Comparison of ENCODE assay signal across 21 mouse cellular contexts in genomic region chr8:120664566-120664965, GRCm38 (mm10). TPM values are rescaled to one million over a fixed set of nuclear protein-coding genes. Genes with fewer than 3 reads are reported as not detected.
DNase-seq lines count a peak whose midpoint lies in the region; ATAC-seq and TF ChIP-seq lines count a peak whose summit lies in the region.
"Had no signal": no experiment of that assay in that cellular context is flagged by ENCODE, and none has a peak within 500 bp of the region (broad histone marks: within the 10 kb centered on the region; RNA-seq: fewer than 3 reads in every experiment).

No protein-coding gene starts in this region.

- DNase-seq in forebrain, postnatal 0 days: no peak
- DNase-seq in layer of hippocampus, adult 2 months (ENCODE audit: low spot score in 2 of 2): peak in 1 of 2 experiments; percentile 28
- no peak for DNase-seq in layer of hippocampus, adult 11-12 months (ENCODE audit: low spot score)
- no peak for DNase-seq in testis, postnatal 10 days (ENCODE audit: low spot score)
- DNase-seq: adrenal gland, adult 8-10 months; B cell, adult 2 months; cerebellum, adult 9-11 months; gastrocnemius, postnatal 36 days; kidney, adult 8-10 months; right cerebral cortex, postnatal 4 days; thymus, adult 2 months had no signal

- no peak for ATAC-seq in forebrain, postnatal 0 days
- no peak for ATAC-seq in forebrain, embryonic 12.5 days (ENCODE audit: low FRiP score)
- no peak for ATAC-seq in midbrain, embryonic 12.5 days (ENCODE audit: low FRiP score, low read depth)
- no peak for ATAC-seq in midbrain, embryonic 16.5 days
- ATAC-seq: lung, postnatal 0 days had no signal

- H3K4me3 ChIP-seq in forebrain, postnatal 0 days (ENCODE audit: low read depth, low read length): no peak overlapping the region
- no peak overlapping the region for H3K4me3 ChIP-seq in forebrain, embryonic 12.5 days (replicated peaks)
- peak overlapping the region; percentile 100; the same call in 1 of the 2 replicates for H3K4me3 ChIP-seq in layer of hippocampus, adult 2 months
- H3K4me3 ChIP-seq in midbrain, embryonic 12.5 days: no peak overlapping the region
- no peak overlapping the region for H3K4me3 ChIP-seq in midbrain, embryonic 16.5 days (ENCODE audit: low read depth, low read length)
- no peak overlapping the region for H3K4me3 ChIP-seq in macrophage (ENCODE audit: inconsistent target)
- H3K4me3 ChIP-seq: erythroblast, embryonic 14.5 days; heart, embryonic 13.5 days; hindbrain, embryonic 12.5 days; limb, embryonic 15.5 days; neural tube, embryonic 13.5 days had no signal

- H3K27ac ChIP-seq in forebrain, postnatal 0 days (ENCODE audit: low read depth, low read length): no peak overlapping the region
- no peak overlapping the region for H3K27ac ChIP-seq in forebrain, embryonic 12.5 days
- H3K27ac ChIP-seq in layer of hippocampus, adult 2 months: peak overlapping the region; percentile 97
- no peak overlapping the region for H3K27ac ChIP-seq in midbrain, embryonic 12.5 days (replicated peaks)
- no peak overlapping the region for H3K27ac ChIP-seq in midbrain, embryonic 16.5 days (ENCODE audit: low read length)
- H3K27ac ChIP-seq in macrophage: peak overlapping the region; percentile 32
- H3K27ac ChIP-seq: heart, embryonic 13.5 days; hindbrain, embryonic 12.5 days; limb, embryonic 15.5 days had no signal

- 73% methylated on average over 6 of the region's 6 CpGs for WGBS in forebrain, postnatal 0 days
- 76% methylated on average over 6 of the region's 6 CpGs for WGBS in forebrain, embryonic 12.5 days
- WGBS in midbrain, embryonic 12.5 days: 82% methylated on average over 6 of the region's 6 CpGs
- WGBS in midbrain, embryonic 16.5 days: 73% methylated on average over 6 of the region's 6 CpGs
- 38% methylated on average over 5 of the region's 6 CpGs for WGBS in macrophage (ENCODE audit: missing documents)

- H3K4me1 ChIP-seq in forebrain, postnatal 0 days (ENCODE audit: insufficient read depth): peaks cover 14% of the 10 kb centered on the region
- H3K4me1 ChIP-seq in forebrain, embryonic 12.5 days: peaks cover 38% of the 10 kb centered on the region
- peaks cover 38% of the 10 kb centered on the region for H3K4me1 ChIP-seq in midbrain, embryonic 12.5 days
- H3K4me1 ChIP-seq in midbrain, embryonic 16.5 days (ENCODE audit: control insufficient read depth, insufficient read depth, low read length): peaks cover 39% of the 10 kb centered on the region

- H3K9me3 ChIP-seq in forebrain, postnatal 0 days (ENCODE audit: low read length): no peaks in the 10 kb centered on the region
- no peaks in the 10 kb centered on the region for H3K9me3 ChIP-seq in forebrain, embryonic 12.5 days
- H3K9me3 ChIP-seq in midbrain, embryonic 12.5 days: no peaks in the 10 kb centered on the region
- H3K9me3 ChIP-seq in midbrain, embryonic 16.5 days (replicated peaks; ENCODE audit: control insufficient read depth, low read length, poor library complexity, severe bottlenecking): no peaks in the 10 kb centered on the region
- H3K9me3 ChIP-seq: heart, embryonic 13.5 days; hindbrain, embryonic 12.5 days; limb, embryonic 15.5 days; neural tube, embryonic 13.5 days had no signal

- H3K36me3 ChIP-seq in forebrain, postnatal 0 days (ENCODE audit: insufficient read depth): 0 out of 2 replicates have a peak, but pooled peaks cover 3% of the 10 kb centered on the region
- 0 out of 2 replicates have a peak, but pooled peaks cover 4% of the 10 kb centered on the region for H3K36me3 ChIP-seq in forebrain, embryonic 12.5 days (replicated peaks)
- peaks cover 15% of the 10 kb centered on the region for H3K36me3 ChIP-seq in midbrain, embryonic 12.5 days
- H3K36me3 ChIP-seq in midbrain, embryonic 16.5 days (ENCODE audit: control insufficient read depth, insufficient read depth, low read length): peaks cover 3% of the 10 kb centered on the region; the same call in 1 of the 2 replicates
- no peaks in the 10 kb centered on the region; the same call in 1 of the 2 replicates for H3K36me3 ChIP-seq in macrophage (ENCODE audit: inconsistent target)

- peak; percentile 9; the same call in 1 of the 2 replicates for TF ChIP-seq CTCF in forebrain, postnatal 0 days (IDR thresholded peaks at IDR 0.05; ENCODE audit: low read depth)
- no peak for TF ChIP-seq CTCF in layer of hippocampus, adult 2 months (conservative IDR thresholded peaks at IDR 0.05)

- H3K9ac ChIP-seq in forebrain, postnatal 0 days: no peak overlapping the region
- H3K9ac ChIP-seq in forebrain, embryonic 12.5 days: no peak overlapping the region
- H3K9ac ChIP-seq in midbrain, embryonic 12.5 days (replicated peaks): 0 out of 2 replicates have a peak overlapping the region, but pooled peaks have one; percentile 15
- H3K9ac ChIP-seq in midbrain, embryonic 16.5 days (ENCODE audit: low read depth, low read length): no peak overlapping the region
- H3K9ac ChIP-seq: limb, embryonic 15.5 days; neural tube, embryonic 13.5 days had no signal

- no peaks in the 10 kb centered on the region for H3K27me3 ChIP-seq in forebrain, postnatal 0 days (ENCODE audit: insufficient read depth, low read length)
- no peaks in the 10 kb centered on the region for H3K27me3 ChIP-seq in forebrain, embryonic 12.5 days
- no peaks in the 10 kb centered on the region for H3K27me3 ChIP-seq in midbrain, embryonic 12.5 days
- H3K27me3 ChIP-seq in midbrain, embryonic 16.5 days (ENCODE audit: control insufficient read depth, insufficient read depth, low read depth, low read length): no peaks in the 10 kb centered on the region
- H3K27me3 ChIP-seq: heart, embryonic 13.5 days; hindbrain, embryonic 12.5 days; limb, embryonic 15.5 days; neural tube, embryonic 13.5 days had no signal

- H3K79me2 ChIP-seq in macrophage (ENCODE audit: inconsistent target): peaks cover 89% of the 10 kb centered on the region

- no peak overlapping the region for H3K4me2 ChIP-seq in forebrain, postnatal 0 days (ENCODE audit: low read depth)
- no peak overlapping the region for H3K4me2 ChIP-seq in forebrain, embryonic 12.5 days
- H3K4me2 ChIP-seq in midbrain, embryonic 12.5 days (replicated peaks): no peak overlapping the region
- no peak overlapping the region for H3K4me2 ChIP-seq in midbrain, embryonic 16.5 days (ENCODE audit: low read length)
- H3K4me2 ChIP-seq: heart, embryonic 13.5 days; hindbrain, embryonic 12.5 days; limb, embryonic 15.5 days; neural tube, embryonic 13.5 days had no signal

RNA-seq across cellular contexts. Expression of gene Gm27021, which starts 3.3 kb away (rescaled TPM):
- total RNA-seq in forebrain, postnatal 0 days (2014; rRNA removed): 7.0 and 9.2 TPM in 2 replicates
- 12.4 and 14.8 TPM in 2 replicates for polyA plus RNA-seq in forebrain, postnatal 0 days (2015; fragmentation: Nextera tagmentation; extraction: Ambion mirVana)
- polyA plus RNA-seq in forebrain, embryonic 12.5 days (2016; fragmentation: Nextera tagmentation; extraction: Ambion mirVana): 4.3 and 4.4 TPM in 2 replicates
- total RNA-seq in layer of hippocampus, adult 2 months (2021): under 1 TPM in 1 of 2 experiments, not detected in 1; 0.69 TPM
- 2.1 and 3.0 TPM in 2 replicates for polyA plus RNA-seq in midbrain, embryonic 12.5 days (2016; fragmentation: Nextera tagmentation; extraction: Ambion mirVana)
- polyA plus RNA-seq in midbrain, embryonic 16.5 days (2015; fragmentation: Nextera tagmentation; extraction: Ambion mirVana): 4.7 and 5.6 TPM in 2 replicates
- not detected for total RNA-seq in macrophage (2018; cell fraction: chromatin; rRNA removed)
- total RNA-seq in macrophage (2018; cell fraction: cytosol; rRNA removed): 1 to 10 TPM in 7 of 26 experiments, under 1 TPM in 15, not detected in 4; 0.18 to 1.7 (median 0.68) TPM
- total RNA-seq in macrophage (2018; cell fraction: nucleus; rRNA removed): 1 to 10 TPM in 1 of 26 experiments, under 1 TPM in 1, not detected in 24; 0.89 to 1.1 TPM
- 0.76 to 0.96 TPM in 2 of 3 replicates, not detected in the other for polyA plus RNA-seq in macrophage (2018)
- total RNA-seq: gastrocnemius, postnatal 36 days had no signal

RNA-seq across cellular contexts. Expression of gene Cox4i1, which starts 3.5 kb away (rescaled TPM):
- 436 and 703 TPM in 2 replicates for total RNA-seq in forebrain, postnatal 0 days (2014; rRNA removed)
- polyA plus RNA-seq in forebrain, postnatal 0 days (2015; fragmentation: Nextera tagmentation; extraction: Ambion mirVana): 1,351 and 1,499 TPM in 2 replicates
- 803 and 809 TPM in 2 replicates for polyA plus RNA-seq in forebrain, embryonic 12.5 days (2016; fragmentation: Nextera tagmentation; extraction: Ambion mirVana)
- 1,000 to 10,000 TPM in 1 of 2 experiments, 100 to 1,000 TPM in 1; 991 to 1,040 TPM for total RNA-seq in layer of hippocampus, adult 2 months (2021)
- polyA plus RNA-seq in midbrain, embryonic 12.5 days (2016; fragmentation: Nextera tagmentation; extraction: Ambion mirVana): 895 and 905 TPM in 2 replicates
- 1,051 and 1,134 TPM in 2 replicates for polyA plus RNA-seq in midbrain, embryonic 16.5 days (2015; fragmentation: Nextera tagmentation; extraction: Ambion mirVana)
- 100 to 1,000 TPM in 5 of 26 experiments, 10 to 100 TPM in 21; 43.1 to 125 (median 79.7) TPM for total RNA-seq in macrophage (2018; cell fraction: chromatin; rRNA removed)
- total RNA-seq in macrophage (2018; cell fraction: cytosol; rRNA removed): 1,000 to 10,000 TPM in 1 of 26 experiments, 100 to 1,000 TPM in 25; 586 to 1,058 (median 761) TPM
- 100 to 1,000 TPM; 140 to 293 (median 184) TPM for total RNA-seq in macrophage (2018; cell fraction: nucleus; rRNA removed)
- 521 to 775 TPM (median 707 TPM) in 3 replicates for polyA plus RNA-seq in macrophage (2018)

RNA-seq across cellular contexts. Expression of gene Emc8, which starts 3.8 kb away (rescaled TPM):
- 29.1 and 43.7 TPM in 2 replicates for total RNA-seq in forebrain, postnatal 0 days (2014; rRNA removed)
- polyA plus RNA-seq in forebrain, postnatal 0 days (2015; fragmentation: Nextera tagmentation; extraction: Ambion mirVana): 104 and 113 TPM in 2 replicates
- 234 and 244 TPM in 2 replicates for polyA plus RNA-seq in forebrain, embryonic 12.5 days (2016; fragmentation: Nextera tagmentation; extraction: Ambion mirVana)
- 10 to 100 TPM; 74.1 to 85.4 TPM for total RNA-seq in layer of hippocampus, adult 2 months (2021)
- 215 and 235 TPM in 2 replicates for polyA plus RNA-seq in midbrain, embryonic 12.5 days (2016; fragmentation: Nextera tagmentation; extraction: Ambion mirVana)
- 99.5 and 105 TPM in 2 replicates for polyA plus RNA-seq in midbrain, embryonic 16.5 days (2015; fragmentation: Nextera tagmentation; extraction: Ambion mirVana)
- total RNA-seq in macrophage (2018; cell fraction: chromatin; rRNA removed): 10 to 100 TPM in 17 of 26 experiments, 1 to 10 TPM in 9; 4.1 to 37.4 (median 12.2) TPM
- total RNA-seq in macrophage (2018; cell fraction: cytosol; rRNA removed): 10 to 100 TPM; 27.5 to 49.4 (median 37.6) TPM
- total RNA-seq in macrophage (2018; cell fraction: nucleus; rRNA removed): 10 to 100 TPM in 16 of 26 experiments, 1 to 10 TPM in 10; 5.8 to 26.6 (median 11.3) TPM
- polyA plus RNA-seq in macrophage (2018): 30.6 to 41.0 TPM (median 40.7 TPM) in 3 replicates

RNA-seq across cellular contexts. Expression of gene 1190005I06Rik, which starts 17.1 kb away (rescaled TPM):
- 18.5 and 25.9 TPM in 2 replicates for total RNA-seq in forebrain, postnatal 0 days (2014; rRNA removed)
- polyA plus RNA-seq in forebrain, postnatal 0 days (2015; fragmentation: Nextera tagmentation; extraction: Ambion mirVana): 21.7 and 22.7 TPM in 2 replicates
- polyA plus RNA-seq in forebrain, embryonic 12.5 days (2016; fragmentation: Nextera tagmentation; extraction: Ambion mirVana): 1.7 and 3.1 TPM in 2 replicates
- 10 to 100 TPM; 14.0 to 15.6 TPM for total RNA-seq in layer of hippocampus, adult 2 months (2021)
- 5.2 and 5.7 TPM in 2 replicates for polyA plus RNA-seq in midbrain, embryonic 12.5 days (2016; fragmentation: Nextera tagmentation; extraction: Ambion mirVana)
- polyA plus RNA-seq in midbrain, embryonic 16.5 days (2015; fragmentation: Nextera tagmentation; extraction: Ambion mirVana): 18.2 and 22.2 TPM in 2 replicates
- 1 to 10 TPM in 10 of 26 experiments, not detected in 16; 1.3 to 4.2 (median 2.0) TPM for total RNA-seq in macrophage (2018; cell fraction: chromatin; rRNA removed)
- total RNA-seq in macrophage (2018; cell fraction: cytosol; rRNA removed): 1 to 10 TPM in 20 of 26 experiments, under 1 TPM in 6; 0.59 to 5.7 (median 1.9) TPM
- total RNA-seq in macrophage (2018; cell fraction: nucleus; rRNA removed): 1 to 10 TPM in 12 of 26 experiments, under 1 TPM in 1, not detected in 13; 0.91 to 4.9 (median 1.6) TPM
- 0.83 to 3.2 TPM (median 2.1 TPM) in 3 replicates for polyA plus RNA-seq in macrophage (2018)

Comparison
In these comparisons a context has a peak if more than half of its experiments do, and no peak if none do; other contexts are left out.
1. H3K27ac ChIP-seq: peak in layer of hippocampus, adult 2 months (single experiment) and macrophage (single experiment); none in forebrain, postnatal 0 days (single experiment), forebrain, embryonic 12.5 days (single experiment), midbrain, embryonic 12.5 days (single experiment) and midbrain, embryonic 16.5 days (single experiment).